Mouse (Mus musculus) forebrain, embryonic 11.5 days (tissue): ENCODE measurements around the gene 4930449I24Rik. TPM values are rescaled to one million over a fixed set of nuclear protein-coding genes. Genes with fewer than 3 reads are reported as not detected.
"Not testable (repeated sequence)": the region's sequence is repeated elsewhere in the genome, so short reads cannot be mapped to it uniquely, and the experiment has no call there.

Source experiments
- ATAC-seq: fragments of 200-750 bp; cut with Nextera tagmentation; replicated peaks from 2 replicates; pipeline ENCODE4 v1.8.0; 2017; ENCODE audit warnings: moderate TSS enrichment; ENCODE audit not compliant: low FRiP score
- DNase-seq: peaks from one replicate; pipeline ENCODE4 v3.0.0-alpha.2; 2017; ENCODE audit warnings: low spot score
- H3K27ac ChIP-seq: fragments of 300-500 bp; sonication (generic); 2 replicates; pipeline ENCODE4 v1.5.1; 2014; ENCODE audit warnings: low read depth, low read length
- H3K27me3 ChIP-seq: fragments of 300-500 bp; sonication (generic); 2 replicates; pipeline ENCODE4 v1.6.1; 2014; ENCODE audit warnings: mild to moderate bottlenecking, low read length, mixed read lengths; ENCODE audit not compliant: control insufficient read depth, insufficient read depth
- H3K36me3 ChIP-seq: fragments of 300-500 bp; sonication (generic); 2 replicates; pipeline ENCODE4 v1.6.1; 2014; ENCODE audit warnings: mild to moderate bottlenecking, low read length, moderate library complexity, mixed read lengths; ENCODE audit not compliant: control insufficient read depth, insufficient read depth
- H3K4me1 ChIP-seq: fragments of 300-500 bp; sonication (generic); replicated peaks from 2 replicates; pipeline ENCODE4 v1.6.1; 2014; ENCODE audit warnings: low read length, mixed read lengths; ENCODE audit not compliant: control insufficient read depth, insufficient read depth
- H3K4me2 ChIP-seq: fragments of 300-500 bp; sonication (generic); 2 replicates; pipeline ENCODE4 v1.6.1; 2014; ENCODE audit warnings: low read depth, mild to moderate bottlenecking, low read length, moderate library complexity, mixed read lengths; ENCODE audit not compliant: severe bottlenecking
- H3K4me3 ChIP-seq: fragments of 300-500 bp; sonication (generic); 2 replicates; pipeline ENCODE4 v1.5.1; 2014; ENCODE audit warnings: low read depth, low read length
- H3K9ac ChIP-seq: fragments of 300-500 bp; sonication (generic); 2 replicates; pipeline ENCODE4 v1.6.1; 2014; ENCODE audit warnings: low read length
- H3K9me3 ChIP-seq: fragments of 300-500 bp; sonication (generic); 2 replicates; pipeline ENCODE4 v1.6.1; 2016; ENCODE audit warnings: low read length, mixed read lengths; ENCODE audit not compliant: control insufficient read depth
- WGBS: fragments of 180-500 bp; shearing (Covaris S2); extraction: QIAGEN DNeasy Blood & Tissue Kit; methylation state at CpG from one replicate; pipeline ENCODE4 v1.1.7; 2014; 5-methylcytosine and 5-hydroxymethylcytosine counted together
- polyA plus RNA-seq: library from polyadenylated mRNA; unstranded; fragments of >200 nt; fragmentation: Nextera tagmentation; extraction: Ambion mirVana; gene quantifications from 2 replicates; pipeline ENCODE4 v1.2.1, GENCODE M21; 2014

Gene 4930449I24Rik
- polyA plus RNA-seq, 1 experiment from 2014 or later, result not detected

GRCm38 (mm10) chr5:146481665-146482064 lies 20.5 kb upstream of the 4930449I24Rik start, which contains the start of gene Gm6408:
TSS of gene Gm6408 (plus strand) at chr5:146481965.
- not testable (repeated sequence) for H3K27ac ChIP-seq, DNase-seq, H3K9me3 ChIP-seq, H3K4me3 ChIP-seq, ATAC-seq, H3K4me2 ChIP-seq, H3K9ac ChIP-seq, H3K4me1 ChIP-seq, H3K27me3 ChIP-seq, H3K36me3 ChIP-seq
- WGBS, result no CpG with 5 or more reads among the region's 3 CpGs

GRCm38 (mm10) chr5:146488959-146489358 lies 13.2 kb upstream of the 4930449I24Rik start:
- 10% methylated on average over 3 of the region's 4 CpGs for WGBS
- H3K9ac ChIP-seq, H3K9me3 ChIP-seq, H3K36me3 ChIP-seq, H3K4me1 ChIP-seq, ATAC-seq, H3K27me3 ChIP-seq, H3K27ac ChIP-seq, DNase-seq, H3K4me2 ChIP-seq, H3K4me3 ChIP-seq: not testable (repeated sequence)

GRCm38 (mm10) chr5:146491063-146491462 lies 11.1 kb upstream of the 4930449I24Rik start, which contains the start of gene Gm6370:
TSS of gene Gm6370 (plus strand) at chr5:146491363.
- H3K27me3 ChIP-seq, H3K9ac ChIP-seq, H3K4me2 ChIP-seq, H3K4me3 ChIP-seq, H3K27ac ChIP-seq, H3K9me3 ChIP-seq, ATAC-seq, H3K36me3 ChIP-seq, H3K4me1 ChIP-seq, DNase-seq: not testable (repeated sequence)
- no CpG with 5 or more reads among the region's 5 CpGs for WGBS

GRCm38 (mm10) chr5:146513823-146514222 lies 11.6 kb downstream of the 4930449I24Rik start, which contains the start of gene Gm3402:
TSS of gene Gm3402 (plus strand) at chr5:146514123.
- WGBS, result no CpG with 5 or more reads among the region's 5 CpGs
- H3K9ac ChIP-seq, DNase-seq, H3K27ac ChIP-seq, H3K4me2 ChIP-seq, H3K4me1 ChIP-seq, H3K36me3 ChIP-seq, H3K9me3 ChIP-seq, H3K27me3 ChIP-seq, ATAC-seq, H3K4me3 ChIP-seq: not testable (repeated sequence)

GRCm38 (mm10) chr5:146525501-146525900 lies 23.3 kb downstream of the 4930449I24Rik start, which contains the start of gene Gm3404:
TSS of gene Gm3404 (plus strand) at chr5:146525801.
- H3K4me2 ChIP-seq, H3K4me3 ChIP-seq, H3K27ac ChIP-seq, H3K4me1 ChIP-seq, H3K27me3 ChIP-seq, ATAC-seq, H3K9ac ChIP-seq, H3K9me3 ChIP-seq, DNase-seq, H3K36me3 ChIP-seq: not testable (repeated sequence)
- 100% methylated on average over 1 of the region's 3 CpGs for WGBS

GRCm38 (mm10) chr5:146537347-146537746 lies 35.1 kb downstream of the 4930449I24Rik start, which contains the start of gene Gm3409:
TSS of gene Gm3409 (plus strand) at chr5:146537647.
- not testable (repeated sequence) for H3K4me3 ChIP-seq, H3K4me2 ChIP-seq, H3K9ac ChIP-seq, DNase-seq, H3K9me3 ChIP-seq, H3K4me1 ChIP-seq, ATAC-seq, H3K27ac ChIP-seq, H3K36me3 ChIP-seq, H3K27me3 ChIP-seq
- WGBS, result 100% methylated on average over 1 of the region's 3 CpGs

Other genes with a start within 250 kb of the 4930449I24Rik start
- gene Wasf3, start 117.4 kb upstream of the 4930449I24Rik start, polyA plus RNA-seq, result 4.8 and 5.1 TPM in 2 replicates
- gene Gm6408, start 20.4 kb upstream of the 4930449I24Rik start, polyA plus RNA-seq, result not detected in 2 replicates
- not detected in 2 replicates for gene Gm6370, start 11.0 kb upstream of the 4930449I24Rik start, polyA plus RNA-seq
- not detected in 2 replicates for gene Gm3402, start 11.7 kb downstream of the 4930449I24Rik start, polyA plus RNA-seq
- gene Gm3404, start 23.4 kb downstream of the 4930449I24Rik start, polyA plus RNA-seq, result not detected in 2 replicates
- gene Gm3409, start 35.2 kb downstream of the 4930449I24Rik start, polyA plus RNA-seq, result not detected in 2 replicates
- not detected in 2 replicates for gene Gm3415, start 53.7 kb downstream of the 4930449I24Rik start, polyA plus RNA-seq
- 0.27 and 0.92 TPM in 2 replicates for gene Gpr12, start 82.8 kb downstream of the 4930449I24Rik start, polyA plus RNA-seq